Mouse (Mus musculus): ENCODE results near the gene Fam162a. TPM values are rescaled to one million over a fixed set of nuclear protein-coding genes. Genes with fewer than 3 reads are reported as not detected.
"Not testable (repeated sequence)": the region's sequence is repeated elsewhere in the genome, so short reads cannot be mapped to it uniquely, and the experiment has no call there.

Gene Fam162a
- polyA plus RNA-seq, 1 experiment = 41.6 TPM

GRCm38 (mm10) chr16:36062534-36062933, 8.9 kb downstream of the Fam162a start:
- DNase-seq (ENCODE audit: low read depth) = not testable (repeated sequence)

DNA sequence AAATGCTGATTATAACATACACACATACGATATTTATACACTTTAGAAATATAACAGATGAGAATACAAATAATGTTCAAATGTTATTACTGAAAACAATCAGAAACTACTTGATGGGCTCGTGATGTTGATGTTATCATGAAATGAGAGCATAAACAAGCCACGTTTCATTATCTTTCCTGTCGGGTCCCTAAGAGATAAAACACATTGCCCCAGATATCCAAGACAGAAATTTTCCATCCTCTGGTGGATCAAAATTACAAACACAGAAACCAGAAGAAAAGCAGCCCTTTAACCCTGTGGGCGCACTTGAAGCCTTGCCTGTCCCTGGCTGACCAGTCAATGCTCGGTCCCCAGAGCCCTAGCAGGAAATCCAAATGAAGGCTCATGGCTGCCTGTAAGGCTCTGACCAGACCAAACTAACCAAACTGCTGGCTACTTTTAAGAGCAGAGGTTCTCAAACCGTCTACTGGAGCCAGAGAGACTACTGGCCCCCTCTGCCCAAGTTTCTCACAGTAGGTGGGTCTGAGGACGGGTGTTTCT, 13.4 kb downstream of the Fam162a start:
- no peak for DNase-seq (ENCODE audit: low read depth)

GRCm38 (mm10) chr16:36056416-36056815, 15.0 kb downstream of the Fam162a start:
- no peak for DNase-seq (ENCODE audit: low read depth)

DNA sequence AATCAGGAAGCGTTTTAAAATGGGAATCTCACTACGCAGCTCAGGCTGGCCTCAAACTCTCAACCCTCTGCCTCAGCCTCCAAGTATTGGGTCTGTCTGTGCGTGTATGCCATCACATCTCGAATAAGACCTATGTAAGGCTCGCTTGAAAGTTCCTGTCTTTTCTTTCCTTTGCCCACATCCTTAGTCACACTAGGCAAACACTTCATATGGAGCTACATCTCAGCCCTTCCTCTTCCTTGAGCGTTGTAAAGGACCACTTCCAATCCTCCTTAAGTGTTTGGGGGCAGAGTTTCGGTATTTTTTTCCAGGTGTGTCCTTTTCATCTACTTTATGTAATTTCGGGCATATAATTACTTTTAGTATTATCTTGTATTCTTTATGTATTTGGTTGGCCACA, 16.5 kb downstream of the Fam162a start:
- no peak for DNase-seq (ENCODE audit: low read depth)

DNA sequence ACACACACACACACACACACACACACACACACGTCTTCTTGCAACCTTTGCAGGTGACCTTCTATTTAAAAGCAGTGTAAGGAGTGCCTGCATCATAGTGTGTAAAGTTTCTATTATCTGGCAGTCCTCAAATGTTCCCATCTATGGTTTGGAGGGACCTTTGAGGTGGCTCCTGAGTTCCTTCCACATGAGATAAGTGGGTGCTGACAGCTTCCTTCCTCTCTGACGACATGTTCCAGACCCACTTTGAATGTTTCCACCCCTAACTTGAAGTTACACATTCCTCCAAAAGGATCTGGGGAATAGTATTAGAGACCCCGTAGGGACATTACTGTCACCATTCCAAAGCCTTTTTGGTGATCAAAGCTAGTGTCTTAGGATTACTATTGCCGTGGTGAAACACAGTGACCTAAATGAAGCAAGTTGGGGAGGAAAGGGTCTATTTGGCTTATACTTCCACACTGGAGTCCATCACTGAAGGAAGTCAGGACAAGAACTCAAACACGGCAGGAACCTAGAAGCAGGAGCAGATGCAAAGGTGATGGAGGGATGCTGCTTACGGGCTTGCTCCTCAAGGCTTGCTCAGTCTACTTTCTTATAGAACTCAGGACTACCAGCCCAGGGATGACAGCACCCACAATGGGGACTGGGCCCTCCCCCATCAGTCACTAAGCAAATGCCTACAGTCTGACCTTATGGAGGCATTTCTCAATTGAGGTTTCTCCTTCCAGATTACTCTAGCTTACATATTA, 17.7 kb downstream of the Fam162a start:
- DNase-seq (ENCODE audit: low read depth) = no peak

- DNase-seq (ENCODE audit: low read depth) = no peak
Observed at GRCm38 (mm10) chr16:36051491-36051890, 19.9 kb downstream of the Fam162a start.

DNA sequence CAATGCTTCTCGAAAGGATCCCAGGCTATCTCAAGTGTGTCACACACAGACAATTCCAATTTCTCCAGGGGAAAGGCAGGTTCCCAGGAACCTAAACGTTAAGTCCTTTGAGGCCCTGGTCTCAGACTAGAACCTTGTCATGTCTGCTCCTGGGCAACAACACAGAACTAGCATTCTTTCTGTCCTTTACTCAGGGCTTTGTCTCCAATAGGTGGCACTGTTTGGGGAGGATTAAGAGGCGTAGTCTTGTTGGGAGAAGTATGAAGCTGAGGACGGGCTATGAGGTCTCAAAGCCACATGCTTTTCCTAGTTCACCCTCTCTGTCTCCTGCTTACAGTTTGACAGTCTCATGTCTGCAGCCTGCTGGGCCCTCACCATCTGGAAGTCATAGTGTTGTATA, 23.9 kb downstream of the Fam162a start:
- no peak for DNase-seq (ENCODE audit: low read depth)

DNA sequence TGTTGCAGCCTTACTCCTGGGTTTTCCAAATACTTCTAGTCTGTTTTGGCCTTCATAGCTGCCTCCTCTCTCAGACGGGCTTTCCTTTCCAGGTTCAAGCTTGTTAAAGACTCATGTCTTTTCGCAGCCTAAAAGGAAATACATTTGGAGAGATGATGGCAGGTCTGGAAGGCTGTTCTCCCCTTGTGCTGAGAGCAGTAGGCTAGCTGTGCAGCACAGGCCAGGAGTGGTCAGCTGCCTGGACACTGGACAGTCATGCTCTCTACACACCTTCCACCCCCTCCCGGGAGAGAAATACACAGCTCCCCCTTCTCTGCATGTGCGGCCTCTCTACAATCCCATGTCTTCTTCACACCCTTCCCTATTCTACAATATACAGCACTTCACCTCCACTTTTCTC, 27.4 kb downstream of the Fam162a start:
- no peak for DNase-seq (ENCODE audit: low read depth)

DNA sequence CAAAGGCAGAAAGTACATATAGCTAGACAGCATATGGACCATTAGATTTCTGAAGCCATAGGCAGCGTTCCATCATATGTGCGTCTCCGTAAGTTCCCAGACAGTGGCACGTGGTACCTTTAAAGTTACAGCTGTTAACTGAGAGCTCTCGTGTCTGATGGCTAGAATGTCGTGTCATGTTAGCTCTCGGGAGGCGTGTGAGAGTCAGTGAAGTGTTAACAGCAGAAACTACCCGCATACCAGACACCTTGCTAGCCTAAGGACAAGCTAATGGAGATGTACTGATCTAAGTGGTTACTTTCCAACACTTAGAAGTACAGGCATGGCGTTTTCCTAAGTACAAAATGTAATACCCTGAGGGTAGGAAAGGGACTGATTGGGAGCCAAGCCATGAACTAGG, 28.3 kb downstream of the Fam162a start:
- DNase-seq (ENCODE audit: low read depth) = no peak

- no peak for DNase-seq (ENCODE audit: low read depth)
Observed at GRCm38 (mm10) chr16:36041625-36042020, 29.8 kb downstream of the Fam162a start.

DNA sequence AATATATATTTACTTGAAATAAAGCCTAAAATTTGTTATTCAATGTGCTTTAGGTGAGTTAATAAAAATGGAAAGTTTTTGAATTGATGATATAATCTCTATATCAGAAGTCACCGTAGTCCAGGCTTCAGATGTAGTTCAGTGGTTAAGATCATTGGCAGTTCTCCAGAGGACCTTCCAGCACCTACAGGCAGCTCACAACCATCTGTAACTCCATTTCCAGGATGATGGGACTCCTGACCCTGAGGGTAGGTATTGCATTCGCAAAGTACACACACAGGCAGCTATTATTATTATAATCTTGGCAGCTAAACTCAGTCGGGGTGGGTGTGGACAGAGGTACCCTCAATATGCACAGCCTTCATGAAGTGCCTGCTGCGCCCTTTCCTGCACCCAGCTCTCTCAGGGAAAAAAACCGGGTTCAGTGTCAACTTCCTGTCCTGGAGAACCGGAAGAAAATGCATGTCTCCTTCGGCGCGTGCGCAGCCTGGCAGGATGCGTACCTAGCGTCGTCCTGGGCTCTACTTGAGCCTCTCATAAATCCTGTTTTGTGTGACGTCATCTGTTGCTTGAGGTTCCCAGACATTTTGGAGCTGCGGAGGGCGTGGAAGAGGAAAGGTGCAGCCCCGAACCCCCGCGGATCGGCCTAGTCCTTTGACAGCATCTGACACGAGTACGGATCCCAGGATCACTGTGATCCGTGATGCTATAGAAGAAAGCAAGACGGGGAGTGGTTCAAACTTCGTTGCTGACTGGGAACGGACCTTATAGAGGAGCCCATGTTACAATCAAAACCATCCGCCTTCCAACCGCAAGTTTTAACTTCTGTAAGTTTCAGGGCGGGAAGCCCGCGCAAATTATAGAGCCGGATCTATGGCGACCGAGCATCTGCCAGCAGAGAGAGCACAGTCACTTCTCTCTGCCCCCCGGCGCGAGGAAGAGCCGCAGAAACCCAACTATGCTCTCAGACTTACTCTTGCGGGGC, 30.5 kb downstream of the Fam162a start, which contains the start of gene Wdr5b:
Gene Wdr5b, plus strand, starts transcription at position 551 of the 985 bp plus-strand sequence.
- DNase-seq (ENCODE audit: low read depth) = peak; percentile 89

GRCm38 (mm10) chr16:36028120-36028519, 43.3 kb downstream of the Fam162a start:
- not testable (repeated sequence) for DNase-seq (ENCODE audit: low read depth)

DNA sequence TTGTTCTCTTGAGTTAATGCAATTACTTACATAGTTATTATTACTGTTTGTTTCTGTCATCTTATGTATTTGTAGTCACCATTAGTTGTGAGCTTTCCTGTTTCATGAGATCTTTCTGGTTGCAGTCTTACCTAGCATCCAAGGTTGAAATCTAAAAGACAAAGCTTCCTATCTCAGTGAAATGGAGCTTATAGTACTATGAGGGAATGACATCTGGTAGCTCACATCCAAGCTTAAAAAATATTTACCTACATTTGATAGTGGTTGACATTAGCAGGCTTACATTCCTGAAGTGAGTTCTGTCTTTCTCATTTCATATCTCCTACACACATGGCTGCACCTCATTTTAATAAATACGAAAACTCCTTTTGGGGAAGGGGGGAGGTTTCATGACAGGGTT, 55.1 kb downstream of the Fam162a start:
- no peak for DNase-seq (ENCODE audit: low read depth)

GRCm38 (mm10) chr16:36008396-36008795, 63.0 kb downstream of the Fam162a start:
- DNase-seq (ENCODE audit: low read depth) = no peak

DNA sequence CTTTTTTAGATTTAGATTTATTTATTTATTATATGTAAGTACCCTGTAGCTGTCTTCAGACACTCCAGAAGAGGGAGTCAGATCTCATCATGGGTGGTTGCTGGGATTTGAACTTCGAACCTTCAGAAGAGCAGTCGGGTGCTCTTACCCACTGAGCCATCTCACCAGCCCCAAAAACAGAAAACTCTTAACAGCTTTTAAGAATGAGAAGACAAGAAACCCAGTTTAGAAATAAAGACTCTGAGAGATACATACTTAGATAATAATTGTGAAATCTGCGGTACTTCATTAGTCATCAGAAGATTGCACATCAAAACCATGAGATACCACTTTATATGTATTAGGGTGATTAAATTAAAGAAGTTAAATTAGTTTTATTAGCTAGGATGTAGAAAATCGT, 72.5 kb downstream of the Fam162a start:
- DNase-seq (ENCODE audit: low read depth) = not testable (repeated sequence)

Other genes starting within 250 kb of the Fam162a start
- gene Parp14, start 200.1 kb downstream of the Fam162a start, polyA plus RNA-seq (2012; rRNA removed) = 3.5 and 5.0 TPM in 2 replicates
- gene Parp9, start 133.1 kb downstream of the Fam162a start, polyA plus RNA-seq (2012; rRNA removed) = 7.3 and 10.4 TPM in 2 replicates
- 6.3 and 7.1 TPM in 2 replicates for gene Dtx3l, start 132.4 kb downstream of the Fam162a start, polyA plus RNA-seq (2012; rRNA removed)
- gene Kpna1, start 92.8 kb downstream of the Fam162a start, polyA plus RNA-seq (2012; rRNA removed) = 8.9 and 9.4 TPM in 2 replicates
- 2.8 and 2.9 TPM in 2 replicates for gene Wdr5b, start 30.4 kb downstream of the Fam162a start, polyA plus RNA-seq (2012; rRNA removed)
- gene Ccdc58, start 91 bp upstream of the Fam162a start, polyA plus RNA-seq (2012; rRNA removed) = 8.0 and 10.9 TPM in 2 replicates
- gene Csta1, start 59.6 kb upstream of the Fam162a start, polyA plus RNA-seq (2012; rRNA removed) = 0.05 TPM in 1 of 2 replicates, not detected in the other
- not detected in 2 replicates for gene Stfa2l1, start 85.2 kb upstream of the Fam162a start, polyA plus RNA-seq (2012; rRNA removed)
- gene Gm5483, start 112.6 kb upstream of the Fam162a start, polyA plus RNA-seq (2012; rRNA removed) = not detected in 2 replicates
- gene Gm5416, start 138.8 kb upstream of the Fam162a start, polyA plus RNA-seq (2012; rRNA removed) = not detected in 2 replicates
- 0.20 TPM in 1 of 2 replicates, not detected in the other for gene 2010005H15Rik, start 149.9 kb upstream of the Fam162a start, polyA plus RNA-seq (2012; rRNA removed)
- gene Stfa1, start 205.4 kb upstream of the Fam162a start, polyA plus RNA-seq (2012; rRNA removed) = not detected in 2 replicates

Data from gonadal fat pad, adult 2 months (tissue).